Mouse (Mus musculus) kidney, postnatal 25 days (tissue): ENCODE data around the gene Bub1.

Experiments used
- DNase-seq, 2 experiments: peaks; one replicate each; pipeline ENCODE4 v3.0.0; 2021; ENCODE audit warnings: mixed read lengths in 2 of 2

The Bub1 gene

GRCm38 (mm10) chr2:127773938-127774577 is 57.6 kb downstream of the Bub1 start:
- DNase-seq = no peak

- no peak for DNase-seq
These were observed 70.1 kb downstream of the Bub1 start for GRCm38 (mm10) chr2:127761587-127761986.

- DNase-seq = no peak
These were observed 71.2 kb downstream of the Bub1 start for GRCm38 (mm10) chr2:127760429-127761000.

GRCm38 (mm10) chr2:127760014-127760413 is 71.7 kb downstream of the Bub1 start:
- no peak for DNase-seq

GRCm38 (mm10) chr2:127759157-127759880 is 72.3 kb downstream of the Bub1 start:
- DNase-seq = no peak

- no peak for DNase-seq
These were observed 74.5 kb downstream of the Bub1 start for GRCm38 (mm10) chr2:127757171-127757570.

- DNase-seq = no peak
These were observed 77.6 kb downstream of the Bub1 start for GRCm38 (mm10) chr2:127754113-127754512.

- DNase-seq = no peak
These were observed 79.6 kb downstream of the Bub1 start for GRCm38 (mm10) chr2:127751849-127752610.
